Mouse (Mus musculus) olfactory bulb, adult 2 months (tissue): ENCODE measurements at regions not wholly inside any gene's neighbourhood (a gene's known extent, or its start where the extent isn't known, plus 50 kb on each side); places are given as distances from the start of the nearest gene placed in this dataset.

Experiments used
- H3K27ac ChIP-seq: fragments of 200-500 bp; 2 replicates; pipeline ENCODE4 v1.5.1; 2012; ENCODE audit warnings: low read depth, low read length; ENCODE audit not compliant: insufficient read depth
- H3K4me1 ChIP-seq: fragments of 200-500 bp; 2 replicates; pipeline ENCODE4 v1.6.1; 2012; ENCODE audit warnings: low read length; ENCODE audit not compliant: control insufficient read depth, insufficient read depth
- H3K4me3 ChIP-seq: fragments of 200-500 bp; 2 replicates; pipeline ENCODE4 v1.5.1; 2012; ENCODE audit warnings: mild to moderate bottlenecking, low read depth, low read length, moderate library complexity; ENCODE audit not compliant: insufficient read depth
- CTCF ChIP-seq: fragments of 200-500 bp; IDR thresholded peaks from 2 replicates; pipeline ENCODE4 v1.5.1; 2012; ENCODE audit warnings: low read depth, mild to moderate bottlenecking, low read length, moderate library complexity; ENCODE audit not compliant: insufficient read depth
- POLR2A ChIP-seq: fragments of 200-500 bp; IDR thresholded peaks from 2 replicates; pipeline ENCODE4 v1.6.1; 2012; ENCODE audit warnings: mild to moderate bottlenecking, low read depth, low read length, moderate library complexity; ENCODE audit not compliant: insufficient read depth
- WGBS: fragments of 180-500 bp; shearing (Covaris S2); methylation state at CpG from one replicate; pipeline ENCODE4 v1.1.7; 2018; 5-methylcytosine and 5-hydroxymethylcytosine counted together

GRCm38 (mm10) chr11:71388411-71388810, 157.9 kb upstream of the Nlrp1b start:
- H3K4me3 ChIP-seq = no peak overlapping the region
- H3K27ac ChIP-seq = no peak overlapping the region
- peaks cover 4% of the 10 kb centered on the region for H3K4me1 ChIP-seq
- TF ChIP-seq CTCF = no peak
- no peak for TF ChIP-seq POLR2A
- 85% methylated on average over 4 of the region's 4 CpGs for WGBS

- WGBS = 28% methylated on average over 7 of the region's 7 CpGs
- H3K27ac ChIP-seq = no peak overlapping the region
- H3K4me3 ChIP-seq = no peak overlapping the region
- peaks cover 4% of the 10 kb centered on the region for H3K4me1 ChIP-seq
- TF ChIP-seq POLR2A (no peak), CTCF (no peak)
Observed at GRCm38 (mm10) chr11:71389659-71390058, 159.1 kb upstream of the Nlrp1b start.

DNA sequence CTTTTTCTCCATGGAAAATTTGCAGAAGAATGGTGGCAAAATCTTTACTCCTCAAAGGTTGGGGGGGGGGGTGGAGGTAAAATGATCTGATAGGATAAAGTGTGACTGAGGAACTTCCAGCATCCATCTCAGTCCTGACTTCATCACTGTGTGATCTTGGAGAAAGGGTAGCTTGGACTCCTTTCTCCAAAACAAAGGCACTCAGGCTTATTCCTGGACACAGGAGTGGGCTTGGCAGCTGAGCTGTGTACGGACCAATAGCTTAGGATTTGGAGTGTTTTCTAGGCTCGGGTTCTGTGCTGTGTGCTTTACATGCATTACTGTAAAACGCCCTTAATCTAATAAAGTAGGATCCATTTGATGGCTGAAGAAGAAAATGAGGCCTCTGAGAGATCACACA, 159.6 kb upstream of the Nlrp1b start:
- H3K4me3 ChIP-seq = no peak overlapping the region
- no peak overlapping the region for H3K27ac ChIP-seq
- no peak for TF ChIP-seq CTCF
- TF ChIP-seq POLR2A = no peak
- 74% methylated on average over 3 of the region's 3 CpGs for WGBS
- peaks cover 4% of the 10 kb centered on the region for H3K4me1 ChIP-seq

- H3K4me3 ChIP-seq = no peak overlapping the region
- H3K4me1 ChIP-seq = peaks cover 4% of the 10 kb centered on the region
- TF ChIP-seq POLR2A (no peak), CTCF (no peak)
- WGBS = 88% methylated on average over 3 of the region's 3 CpGs
- no peak overlapping the region for H3K27ac ChIP-seq
Observed at GRCm38 (mm10) chr11:71390616-71391015, 160.1 kb upstream of the Nlrp1b start.

- WGBS = 70% methylated on average over 5 of the region's 5 CpGs
- TF ChIP-seq CTCF = no peak
- no peak for TF ChIP-seq POLR2A
- peaks cover 4% of the 10 kb centered on the region for H3K4me1 ChIP-seq
- H3K27ac ChIP-seq = no peak overlapping the region
- no peak overlapping the region for H3K4me3 ChIP-seq
Observed at GRCm38 (mm10) chr11:71393406-71393805, 162.9 kb upstream of the Nlrp1b start.

GRCm38 (mm10) chr11:71395023-71395422, 164.5 kb upstream of the Nlrp1b start:
- 64% methylated on average over 4 of the region's 4 CpGs for WGBS
- Histone ChIP-seq H3K4me3 (no peak overlapping the region), H3K4me1 (no peaks in the 10 kb centered on the region), H3K27ac (no peak overlapping the region)
- no peak for TF ChIP-seq POLR2A
- no peak for TF ChIP-seq CTCF

DNA sequence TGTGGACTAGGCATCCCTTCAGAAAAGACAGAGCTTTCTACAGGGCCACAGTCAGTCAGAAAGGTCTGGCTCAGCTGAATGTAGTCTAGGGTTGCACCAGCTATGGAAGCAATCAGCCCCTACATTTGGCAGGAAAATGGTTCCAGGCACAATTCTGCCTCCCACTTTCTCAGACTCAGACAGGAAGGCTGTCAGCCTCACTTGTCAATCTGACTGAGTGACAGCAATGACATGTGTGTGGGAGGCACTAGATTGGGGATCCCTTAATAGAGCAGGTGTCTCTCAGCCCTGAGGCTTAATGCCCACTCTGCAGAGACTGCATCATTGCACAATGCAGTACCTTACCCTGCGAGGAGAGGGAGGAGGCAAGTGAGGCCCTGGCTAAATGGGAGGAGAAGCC, 165.1 kb upstream of the Nlrp1b start:
- no peak overlapping the region for H3K27ac ChIP-seq
- TF ChIP-seq POLR2A (no peak), CTCF (no peak)
- no peaks in the 10 kb centered on the region for H3K4me1 ChIP-seq
- WGBS = 84% methylated on average over 1 of the region's 1 CpGs
- no peak overlapping the region for H3K4me3 ChIP-seq

- TF ChIP-seq CTCF (no peak), POLR2A (no peak)
- WGBS = 96% methylated on average over 2 of the region's 2 CpGs
- H3K27ac ChIP-seq = no peak overlapping the region
- H3K4me1 ChIP-seq = no peaks in the 10 kb centered on the region
- H3K4me3 ChIP-seq = no peak overlapping the region
Observed at GRCm38 (mm10) chr11:71400351-71400750, 169.8 kb upstream of the Nlrp1b start.

DNA sequence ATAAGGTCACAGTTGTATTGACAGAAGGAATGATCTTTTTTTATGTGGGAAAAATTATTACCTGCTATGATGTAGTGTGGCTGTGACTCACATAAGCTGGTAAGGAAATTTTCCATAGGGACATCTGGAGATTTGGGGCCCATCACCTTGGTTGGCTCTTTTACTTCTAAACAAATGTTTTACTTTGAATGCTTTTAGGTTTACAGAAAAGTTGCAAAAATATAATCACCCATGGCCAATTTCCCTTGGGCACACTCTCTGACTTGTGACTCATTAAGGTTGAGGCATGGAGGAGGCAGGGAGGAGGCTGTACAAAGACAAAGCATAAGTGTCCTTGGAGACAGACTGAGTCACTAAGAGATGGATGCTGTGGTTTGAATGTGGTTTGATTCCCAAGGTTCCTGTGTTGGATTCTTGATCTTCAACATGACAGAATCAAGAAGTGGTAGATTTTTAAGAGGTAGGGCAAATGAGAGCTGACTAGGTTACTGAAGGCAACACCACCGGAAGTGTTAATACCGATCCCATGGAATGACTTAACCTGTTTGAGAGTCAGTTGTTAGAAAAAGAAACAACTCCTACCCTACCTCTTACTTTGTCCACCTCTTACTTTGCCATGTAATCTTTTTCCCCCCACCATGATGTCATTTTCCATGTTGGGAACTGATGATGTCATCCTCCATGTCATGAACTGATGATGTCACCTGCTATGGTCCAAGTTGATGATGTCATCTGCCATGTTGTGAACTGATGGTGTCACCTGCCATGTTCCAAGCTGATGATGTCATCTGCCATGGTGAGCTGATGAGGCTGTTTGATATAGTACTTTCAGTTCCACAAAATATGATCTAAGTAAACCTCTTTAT, 171.1 kb upstream of the Nlrp1b start:
- H3K4me1 ChIP-seq = no peaks in the 10 kb centered on the region
- 98% methylated on average over 2 of the region's 2 CpGs for WGBS
- H3K27ac ChIP-seq = no peak overlapping the region
- no peak for TF ChIP-seq CTCF
- TF ChIP-seq POLR2A = no peak
- H3K4me3 ChIP-seq = no peak overlapping the region

DNA sequence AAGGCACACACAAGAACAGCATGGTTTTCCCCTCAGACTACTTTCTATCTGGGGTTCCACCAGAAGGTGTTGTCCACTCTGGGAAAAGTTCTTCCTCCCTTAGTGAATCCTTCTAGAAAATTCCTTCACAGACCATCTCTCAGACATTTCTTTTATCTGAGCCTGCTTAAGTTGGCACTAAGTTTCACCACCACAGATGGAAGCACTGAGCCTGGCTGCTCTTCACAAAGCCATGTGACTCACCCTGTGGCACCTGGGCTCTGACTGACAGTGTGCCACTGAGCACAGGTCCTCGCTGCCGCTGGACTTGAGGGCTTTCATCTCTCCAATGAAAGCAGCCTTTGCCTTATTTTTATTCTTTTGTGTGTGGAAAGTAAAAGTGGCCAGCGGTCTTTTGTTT, 173.8 kb upstream of the Nlrp1b start:
- no peak for TF ChIP-seq CTCF
- no peak for TF ChIP-seq POLR2A
- H3K4me1 ChIP-seq = peaks cover 4% of the 10 kb centered on the region; the same call in 1 of the 2 replicates
- WGBS = 93% methylated on average over 3 of the region's 3 CpGs
- no peak overlapping the region for H3K4me3 ChIP-seq
- no peak overlapping the region for H3K27ac ChIP-seq
